Mouse (Mus musculus) midbrain, embryonic 13.5 days (tissue): ENCODE data around the gene Sec24d. TPM values are rescaled to one million over a fixed set of nuclear protein-coding genes. Genes with fewer than 3 reads are reported as not detected.

ENCODE experiments used
- ATAC-seq: fragments of 200-750 bp; cut with Nextera tagmentation; 2 replicates; pipeline ENCODE4 v1.8.0; 2017; ENCODE audit warnings: mild to moderate bottlenecking, moderate TSS enrichment, moderate library complexity
- H3K27ac ChIP-seq: fragments of 300-500 bp; sonication (generic); 2 replicates; pipeline ENCODE4 v1.5.1; 2015; ENCODE audit warnings: inconsistent platforms, mild to moderate bottlenecking, moderate library complexity
- H3K27me3 ChIP-seq: fragments of 300-500 bp; sonication (generic); 2 replicates; pipeline ENCODE4 v1.6.1; 2015; ENCODE audit warnings: mild to moderate bottlenecking, inconsistent platforms
- H3K36me3 ChIP-seq: fragments of 300-500 bp; sonication (generic); 2 replicates; pipeline ENCODE4 v1.6.1; 2015; ENCODE audit warnings: mild to moderate bottlenecking, inconsistent platforms
- H3K4me1 ChIP-seq: fragments of 300-500 bp; sonication (generic); replicated peaks from 2 replicates; pipeline ENCODE4 v1.6.1; 2015; ENCODE audit warnings: inconsistent platforms
- H3K4me2 ChIP-seq: fragments of 300-500 bp; sonication (generic); replicated peaks from 2 replicates; pipeline ENCODE4 v1.6.1; 2015; ENCODE audit warnings: moderate library complexity, mild to moderate bottlenecking, inconsistent platforms
- H3K4me3 ChIP-seq: fragments of 300-500 bp; sonication (generic); replicated peaks from 2 replicates; pipeline ENCODE4 v1.5.1; 2015; ENCODE audit warnings: mild to moderate bottlenecking, inconsistent platforms
- H3K9ac ChIP-seq: fragments of 300-500 bp; sonication (generic); replicated peaks from 2 replicates; pipeline ENCODE4 v1.6.1; 2015; ENCODE audit warnings: mild to moderate bottlenecking, inconsistent platforms
- H3K9me3 ChIP-seq: fragments of 300-500 bp; sonication (generic); 2 replicates; pipeline ENCODE4 v1.6.1; 2016; ENCODE audit warnings: mild to moderate bottlenecking, inconsistent platforms
- WGBS: fragments of 180-500 bp; shearing (Covaris S2); methylation state at CpG from one replicate; pipeline ENCODE4 v1.1.7; 2015; 5-methylcytosine and 5-hydroxymethylcytosine counted together
- polyA plus RNA-seq: library from polyadenylated mRNA; unstranded; fragments of >200 nt; fragmentation: Nextera tagmentation; extraction: Ambion mirVana; gene quantifications from 2 replicates; pipeline ENCODE4 v1.2.1, GENCODE M21; 2015

The Sec24d gene
- polyA plus RNA-seq, 1 experiment from 2014 or later = 8.4 TPM

GRCm38 (mm10) chr3:123301521-123301920, 34.3 kb downstream of the Sec24d start:
- Histone ChIP-seq H3K4me2 (no peak overlapping the region), H3K36me3 (no peaks in the 10 kb centered on the region), H3K4me3 (no peak overlapping the region), H3K27ac (no peak overlapping the region), H3K27me3 (no peaks in the 10 kb centered on the region), H3K9me3 (peaks cover 3% of the 10 kb centered on the region; the same call in 1 of the 2 replicates), H3K4me1 (no peaks in the 10 kb centered on the region), H3K9ac (no peak overlapping the region)
- no peak for ATAC-seq
- WGBS = 85% methylated on average over 2 of the region's 2 CpGs

- Histone ChIP-seq H3K9me3 (peaks cover 3% of the 10 kb centered on the region; the same call in 1 of the 2 replicates), H3K4me1 (no peaks in the 10 kb centered on the region), H3K4me2 (no peak overlapping the region), H3K27me3 (no peaks in the 10 kb centered on the region), H3K9ac (no peak overlapping the region), H3K4me3 (no peak overlapping the region), H3K27ac (no peak overlapping the region), H3K36me3 (no peaks in the 10 kb centered on the region)
- WGBS = 95% methylated on average over 15 of the region's 15 CpGs
- ATAC-seq = no peak
Measured at GRCm38 (mm10) chr3:123305611-123306010, 38.4 kb downstream of the Sec24d start.

GRCm38 (mm10) chr3:123307446-123307845, 40.2 kb downstream of the Sec24d start:
- Histone ChIP-seq H3K36me3 (no peaks in the 10 kb centered on the region), H3K9ac (no peak overlapping the region), H3K4me1 (no peaks in the 10 kb centered on the region), H3K4me3 (no peak overlapping the region), H3K27ac (no peak overlapping the region), H3K4me2 (no peak overlapping the region), H3K9me3 (peaks cover 3% of the 10 kb centered on the region; the same call in 1 of the 2 replicates), H3K27me3 (no peaks in the 10 kb centered on the region)
- no peak for ATAC-seq
- WGBS = 97% methylated on average over 6 of the region's 6 CpGs

GRCm38 (mm10) chr3:123309141-123309540, 41.9 kb downstream of the Sec24d start:
- no peaks in the 10 kb centered on the region for H3K27me3 ChIP-seq
- no peaks in the 10 kb centered on the region for H3K36me3 ChIP-seq
- H3K9me3 ChIP-seq = no peaks in the 10 kb centered on the region
- no peak overlapping the region for H3K4me2 ChIP-seq
- no peak overlapping the region for H3K27ac ChIP-seq
- ATAC-seq = no peak
- 76% methylated on average over 6 of the region's 6 CpGs for WGBS
- no peak overlapping the region for H3K9ac ChIP-seq
- H3K4me1 ChIP-seq = no peaks in the 10 kb centered on the region
- H3K4me3 ChIP-seq = no peak overlapping the region

GRCm38 (mm10) chr3:123312477-123313062, 45.3 kb downstream of the Sec24d start:
- WGBS = 82% methylated on average over 9 of the region's 9 CpGs
- Histone ChIP-seq H3K9ac (no peak overlapping the region), H3K36me3 (no peaks in the 10 kb centered on the region), H3K4me1 (no peaks in the 10 kb centered on the region), H3K4me3 (no peak overlapping the region), H3K9me3 (no peaks in the 10 kb centered on the region), H3K27me3 (no peaks in the 10 kb centered on the region), H3K27ac (no peak overlapping the region), H3K4me2 (no peak overlapping the region)
- no peak for ATAC-seq

- no peak overlapping the region for H3K27ac ChIP-seq
- no peaks in the 10 kb centered on the region for H3K27me3 ChIP-seq
- H3K36me3 ChIP-seq = no peaks in the 10 kb centered on the region
- no peak overlapping the region for H3K4me3 ChIP-seq
- H3K9me3 ChIP-seq = no peaks in the 10 kb centered on the region
- no peak overlapping the region for H3K4me2 ChIP-seq
- H3K4me1 ChIP-seq = no peaks in the 10 kb centered on the region
- WGBS = 81% methylated on average over 5 of the region's 5 CpGs
- no peak overlapping the region for H3K9ac ChIP-seq
- ATAC-seq = no peak
Measured at GRCm38 (mm10) chr3:123313477-123313876, 46.2 kb downstream of the Sec24d start.

- Histone ChIP-seq H3K36me3 (no peaks in the 10 kb centered on the region), H3K9me3 (no peaks in the 10 kb centered on the region), H3K9ac (no peak overlapping the region), H3K4me1 (no peaks in the 10 kb centered on the region), H3K4me2 (no peak overlapping the region), H3K27ac (no peak overlapping the region), H3K27me3 (no peaks in the 10 kb centered on the region), H3K4me3 (no peak overlapping the region)
- ATAC-seq = no peak
- WGBS = 23% methylated on average over 12 of the region's 12 CpGs
Measured at GRCm38 (mm10) chr3:123313920-123314614, 46.8 kb downstream of the Sec24d start.

GRCm38 (mm10) chr3:123316066-123316465, 48.8 kb downstream of the Sec24d start:
- Histone ChIP-seq H3K27ac (no peak overlapping the region), H3K36me3 (no peaks in the 10 kb centered on the region), H3K4me1 (no peaks in the 10 kb centered on the region), H3K4me2 (no peak overlapping the region), H3K4me3 (no peak overlapping the region), H3K9ac (no peak overlapping the region), H3K9me3 (no peaks in the 10 kb centered on the region), H3K27me3 (no peaks in the 10 kb centered on the region)
- WGBS = 81% methylated on average over 6 of the region's 6 CpGs
- ATAC-seq = no peak

GRCm38 (mm10) chr3:123317081-123317480, 49.8 kb downstream of the Sec24d start:
- ATAC-seq = no peak

GRCm38 (mm10) chr3:123320341-123320740, 53.1 kb downstream of the Sec24d start:
- 84% methylated on average over 9 of the region's 9 CpGs for WGBS
- H3K27me3 ChIP-seq = no peaks in the 10 kb centered on the region
- no peak overlapping the region for H3K9ac ChIP-seq
- no peaks in the 10 kb centered on the region for H3K9me3 ChIP-seq
- no peak for ATAC-seq
- H3K27ac ChIP-seq = no peak overlapping the region
- no peak overlapping the region for H3K4me3 ChIP-seq
- H3K4me2 ChIP-seq = no peak overlapping the region
- H3K36me3 ChIP-seq = no peaks in the 10 kb centered on the region
- no peaks in the 10 kb centered on the region for H3K4me1 ChIP-seq

More at GRCm38 (mm10) chr3:123317081-123317480, 49.8 kb downstream of the Sec24d start:
- 73% methylated on average over 9 of the region's 9 CpGs for WGBS
- Histone ChIP-seq H3K9me3 (no peaks in the 10 kb centered on the region), H3K27me3 (no peaks in the 10 kb centered on the region), H3K9ac (no peak overlapping the region), H3K36me3 (no peaks in the 10 kb centered on the region), H3K4me1 (no peaks in the 10 kb centered on the region), H3K27ac (no peak overlapping the region), H3K4me3 (no peak overlapping the region), H3K4me2 (no peak overlapping the region)

- H3K4me3 ChIP-seq = no peak overlapping the region
- WGBS = 88% methylated on average over 6 of the region's 6 CpGs
- no peak overlapping the region for H3K27ac ChIP-seq
- no peaks in the 10 kb centered on the region for H3K36me3 ChIP-seq
- H3K9ac ChIP-seq = no peak overlapping the region
- no peaks in the 10 kb centered on the region for H3K27me3 ChIP-seq
- no peaks in the 10 kb centered on the region for H3K9me3 ChIP-seq
- ATAC-seq = peak; percentile 72
- H3K4me2 ChIP-seq = no peak overlapping the region
- no peaks in the 10 kb centered on the region for H3K4me1 ChIP-seq
Measured at GRCm38 (mm10) chr3:123321612-123322011, 54.4 kb downstream of the Sec24d start.

GRCm38 (mm10) chr3:123322147-123322546, 54.9 kb downstream of the Sec24d start:
- peak; percentile 55; the same call in 1 of the 2 replicates for ATAC-seq
- Histone ChIP-seq H3K4me1 (no peaks in the 10 kb centered on the region), H3K27me3 (no peaks in the 10 kb centered on the region), H3K4me3 (no peak overlapping the region), H3K4me2 (no peak overlapping the region), H3K9ac (no peak overlapping the region), H3K9me3 (no peaks in the 10 kb centered on the region), H3K36me3 (no peaks in the 10 kb centered on the region), H3K27ac (no peak overlapping the region)
- 19% methylated on average over 1 of the region's 1 CpGs for WGBS
